Mouse (Mus musculus) hindbrain, postnatal 0 days (tissue): ENCODE results near the gene Hist1h4m. TPM values are rescaled to one million over a fixed set of nuclear protein-coding genes. Genes with fewer than 3 reads are reported as not detected.
"Not testable (repeated sequence)": the region's sequence is repeated elsewhere in the genome, so short reads cannot be mapped to it uniquely, and the experiment has no call there.

ENCODE experiments used
- ATAC-seq: fragments of 200-750 bp; cut with Nextera tagmentation; 2 replicates; pipeline ENCODE4 v1.8.0; 2017; ENCODE audit warnings: mild to moderate bottlenecking, moderate TSS enrichment, moderate library complexity
- DNase-seq: peaks from one replicate; pipeline ENCODE4 v3.0.0-alpha.2; 2015; ENCODE audit warnings: low spot score
- H3K27ac ChIP-seq: fragments of 300-500 bp; sonication (generic); 2 replicates; pipeline ENCODE4 v1.5.1; 2014; ENCODE audit warnings: mild to moderate bottlenecking
- H3K27me3 ChIP-seq: fragments of 300-500 bp; sonication (generic); 2 replicates; pipeline ENCODE4 v1.6.1; 2014; ENCODE audit warnings: low read length, mixed read lengths; ENCODE audit not compliant: insufficient read depth
- H3K36me3 ChIP-seq: fragments of 300-500 bp; sonication (generic); 2 replicates; pipeline ENCODE4 v1.6.1; 2014; ENCODE audit warnings: low read length, mixed read lengths; ENCODE audit not compliant: insufficient read depth
- H3K4me1 ChIP-seq: fragments of 300-500 bp; sonication (generic); 2 replicates; pipeline ENCODE4 v1.6.1; 2014; ENCODE audit warnings: antibody characterized with exemption, low read length, mixed read lengths; ENCODE audit not compliant: insufficient read depth
- H3K4me2 ChIP-seq: fragments of 300-500 bp; sonication (generic); 2 replicates; pipeline ENCODE4 v1.6.1; 2014; ENCODE audit warnings: low read depth, mild to moderate bottlenecking, low read length, moderate library complexity, mixed read lengths
- H3K4me3 ChIP-seq: fragments of 300-500 bp; sonication (generic); 2 replicates; pipeline ENCODE4 v1.5.1; 2014; ENCODE audit warnings: low read length
- H3K9ac ChIP-seq: fragments of 300-500 bp; sonication (generic); replicated peaks from 2 replicates; pipeline ENCODE4 v1.6.1; 2014; ENCODE audit warnings: mild to moderate bottlenecking, low read length, moderate library complexity, mixed read lengths
- H3K9me3 ChIP-seq: fragments of 300-500 bp; sonication (generic); 2 replicates; pipeline ENCODE4 v1.6.1; 2016; ENCODE audit warnings: low read length, mixed read lengths
- CTCF ChIP-seq: IDR thresholded peaks from 2 replicates; pipeline ENCODE4 v1.5.1; 2016; ENCODE audit warnings: antibody characterized with exemption, control low read depth, low read depth
- WGBS: fragments of 180-500 bp; shearing (Covaris S2); extraction: QIAGEN DNeasy Blood & Tissue Kit; methylation state at CpG from one replicate; pipeline ENCODE4 v1.1.7; 2014; 5-methylcytosine and 5-hydroxymethylcytosine counted together
- polyA plus RNA-seq: library from polyadenylated mRNA; unstranded; fragments of >200 nt; fragmentation: Nextera tagmentation; extraction: Ambion mirVana; gene quantifications from 2 replicates; pipeline ENCODE4 v1.2.1, GENCODE M21; 2015
- total RNA-seq: library from RNA; depleted of rRNA; stranded (reverse); fragments of >200 nt; gene quantifications from 2 replicates; pipeline ENCODE4 v1.2.3, GENCODE M21; 2014

Gene Hist1h4m
- total and polyA plus RNA-seq, 2 experiments from 2014 or later = 3.3 TPM; not detected in 1

GRCm38 (mm10) chr13:21828511-21828910 is 17.0 kb downstream of the Hist1h4m start:
- no peak overlapping the region for H3K4me3 ChIP-seq
- 87% methylated on average over 3 of the region's 3 CpGs for WGBS
- ATAC-seq (no peak), DNase-seq (no peak)
- H3K36me3 ChIP-seq = no peaks in the 10 kb centered on the region
- H3K27ac ChIP-seq = no peak overlapping the region
- H3K4me1 ChIP-seq = no peaks in the 10 kb centered on the region
- no peaks in the 10 kb centered on the region for H3K9me3 ChIP-seq
- TF ChIP-seq CTCF = no peak
- H3K27me3 ChIP-seq = no peaks in the 10 kb centered on the region
- no peak overlapping the region for H3K4me2 ChIP-seq
- H3K9ac ChIP-seq = no peak overlapping the region

- no peak for DNase-seq
- Histone ChIP-seq H3K27me3 (no peaks in the 10 kb centered on the region), H3K9ac (no peak overlapping the region), H3K9me3 (no peaks in the 10 kb centered on the region), H3K4me3 (no peak overlapping the region), H3K4me2 (no peak overlapping the region), H3K36me3 (no peaks in the 10 kb centered on the region), H3K27ac (no peak overlapping the region), H3K4me1 (no peaks in the 10 kb centered on the region)
- no peak for TF ChIP-seq CTCF
- 89% methylated on average over 10 of the region's 10 CpGs for WGBS
- no peak for ATAC-seq
Measured at GRCm38 (mm10) chr13:21830344-21830743, 18.8 kb downstream of the Hist1h4m start.

- not testable (repeated sequence) for DNase-seq, H3K27ac ChIP-seq, H3K4me1 ChIP-seq, H3K9ac ChIP-seq, H3K4me3 ChIP-seq, H3K27me3 ChIP-seq, H3K9me3 ChIP-seq, H3K36me3 ChIP-seq
- ATAC-seq = peak; percentile 88
- WGBS = under 1% methylated on average over 22 of the region's 58 CpGs
- peak within 1 kb of the TSS; percentile 36; the same call in 1 of the 2 replicates for H3K4me2 ChIP-seq
Measured at GRCm38 (mm10) chr13:21831418-21832394, 20.2 kb downstream of the Hist1h4m start, which contains the start of gene Hist1h4n. TSS of gene Hist1h4n (minus strand) at chr13:21832196.

- ATAC-seq = peak; percentile 96
Measured at GRCm38 (mm10) chr13:21833461-21833860, 21.9 kb downstream of the Hist1h4m start, which contains the start of the genes Hist1h2ap and Hist1h2br. TSS of gene Hist1h2ap (minus strand) at chr13:21833507. TSS of gene Hist1h2br (plus strand) at chr13:21833743.

GRCm38 (mm10) chr13:21840508-21840907 is 29.0 kb downstream of the Hist1h4m start:
- WGBS = no CpG with 5 or more reads among the region's 4 CpGs
- H3K9me3 ChIP-seq, H3K9ac ChIP-seq, DNase-seq, H3K4me3 ChIP-seq, H3K4me2 ChIP-seq, H3K27ac ChIP-seq, H3K27me3 ChIP-seq, H3K36me3 ChIP-seq, H3K4me1 ChIP-seq: not testable (repeated sequence)
- peak; percentile 67 for ATAC-seq

More at GRCm38 (mm10) chr13:21833461-21833860, 21.9 kb downstream of the Hist1h4m start, which contains the start of the genes Hist1h2ap and Hist1h2br:
- DNase-seq, H3K27ac ChIP-seq, H3K4me3 ChIP-seq, H3K27me3 ChIP-seq, H3K4me1 ChIP-seq, H3K36me3 ChIP-seq, H3K4me2 ChIP-seq, H3K9ac ChIP-seq, H3K9me3 ChIP-seq: not testable (repeated sequence)
- WGBS = no CpG with 5 or more reads among the region's 24 CpGs

- H3K4me1 ChIP-seq, H3K36me3 ChIP-seq, DNase-seq, H3K27me3 ChIP-seq, H3K9ac ChIP-seq, H3K27ac ChIP-seq, H3K9me3 ChIP-seq, H3K4me2 ChIP-seq, ATAC-seq, H3K4me3 ChIP-seq: not testable (repeated sequence)
Measured at GRCm38 (mm10) chr13:21846356-21846755, 34.8 kb downstream of the Hist1h4m start.

GRCm38 (mm10) chr13:21847883-21848282 is 36.3 kb downstream of the Hist1h4m start:
- Histone ChIP-seq H3K9ac (no peak overlapping the region), H3K27me3 (no peaks in the 10 kb centered on the region), H3K36me3 (no peaks in the 10 kb centered on the region), H3K4me1 (no peaks in the 10 kb centered on the region), H3K4me3 (no peak overlapping the region), H3K4me2 (no peak overlapping the region), H3K9me3 (no peaks in the 10 kb centered on the region), H3K27ac (no peak overlapping the region)
- DNase-seq = no peak
- 24% methylated on average over 8 of the region's 8 CpGs for WGBS
- no peak for ATAC-seq
- no peak for TF ChIP-seq CTCF

- H3K9ac ChIP-seq, H3K4me2 ChIP-seq, ATAC-seq, H3K9me3 ChIP-seq, H3K36me3 ChIP-seq, H3K4me3 ChIP-seq, H3K27me3 ChIP-seq, H3K27ac ChIP-seq, DNase-seq, H3K4me1 ChIP-seq: not testable (repeated sequence)
- 33% methylated on average over 1 of the region's 1 CpGs for WGBS
Measured at GRCm38 (mm10) chr13:21850696-21851095, 39.1 kb downstream of the Hist1h4m start.
